Mouse (Mus musculus) large intestine, adult 2 months (tissue): ENCODE measurements at regions not wholly inside any gene's neighbourhood (a gene's known extent, or its start where the extent isn't known, plus 50 kb on each side); places are given as distances from the start of the nearest gene placed in this dataset.

Experiments used
- DNase-seq: peaks from one replicate; pipeline ENCODE4 v3.0.0-alpha.2; 2012; ENCODE audit warnings: low read depth, low spot score
- WGBS: fragments of 180-500 bp; shearing (Covaris S2); methylation state at CpG from one replicate; pipeline ENCODE4 v1.1.7; 2018; 5-methylcytosine and 5-hydroxymethylcytosine counted together

DNA sequence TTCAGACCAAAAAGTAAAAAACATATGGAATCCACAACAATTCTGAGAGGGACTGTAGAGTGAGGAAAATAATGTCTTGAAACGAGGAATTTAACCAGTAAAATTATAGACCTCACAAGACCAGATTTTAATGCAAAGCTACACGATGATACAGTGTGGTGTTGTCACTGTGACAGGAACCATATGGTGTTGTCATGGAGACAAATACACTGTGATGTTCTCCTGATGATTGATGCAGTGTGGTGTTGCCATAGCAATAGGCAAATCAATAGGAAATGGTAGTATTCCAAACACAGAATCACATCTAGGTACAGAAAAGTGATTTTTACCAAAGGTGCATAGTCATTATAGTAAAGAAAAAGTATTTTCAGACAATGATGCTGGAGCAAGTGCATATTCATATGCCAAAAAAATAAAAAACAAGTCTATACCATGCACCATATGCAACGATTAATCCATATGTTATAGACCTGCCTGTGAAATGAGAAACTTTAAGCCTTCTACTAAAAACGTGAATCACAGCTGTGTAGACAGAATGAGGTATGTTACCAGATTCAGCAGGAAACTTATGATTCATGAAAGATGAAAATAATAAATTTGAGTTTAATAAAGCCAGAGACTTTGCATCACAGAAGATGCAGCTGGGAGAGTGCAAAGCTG lies 149.6 kb downstream of the Thbs2 start:
- DNase-seq = no peak
- 61% methylated on average over 4 of the region's 4 CpGs for WGBS

DNA sequence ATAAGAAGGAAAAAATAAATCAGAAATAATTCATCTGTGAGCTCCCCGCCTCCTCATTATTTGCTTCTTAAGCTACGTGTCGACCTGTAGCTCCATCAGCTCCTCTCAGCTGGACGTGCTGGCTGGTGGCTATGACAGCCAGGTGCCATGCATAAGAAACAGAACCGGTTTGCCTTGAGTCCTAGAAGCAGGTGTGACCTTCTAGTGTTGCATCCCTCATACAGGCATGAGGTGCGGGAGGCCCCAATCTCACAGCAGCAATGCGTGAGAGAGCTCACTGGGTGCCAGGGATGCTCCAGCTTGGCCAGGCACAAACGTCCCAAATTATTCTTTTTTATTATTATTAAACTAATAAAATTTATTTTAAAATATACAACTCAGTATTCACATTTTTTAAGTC lies 153.0 kb downstream of the Thbs2 start:
- 67% methylated on average over 8 of the region's 8 CpGs for WGBS
- no peak for DNase-seq

DNA sequence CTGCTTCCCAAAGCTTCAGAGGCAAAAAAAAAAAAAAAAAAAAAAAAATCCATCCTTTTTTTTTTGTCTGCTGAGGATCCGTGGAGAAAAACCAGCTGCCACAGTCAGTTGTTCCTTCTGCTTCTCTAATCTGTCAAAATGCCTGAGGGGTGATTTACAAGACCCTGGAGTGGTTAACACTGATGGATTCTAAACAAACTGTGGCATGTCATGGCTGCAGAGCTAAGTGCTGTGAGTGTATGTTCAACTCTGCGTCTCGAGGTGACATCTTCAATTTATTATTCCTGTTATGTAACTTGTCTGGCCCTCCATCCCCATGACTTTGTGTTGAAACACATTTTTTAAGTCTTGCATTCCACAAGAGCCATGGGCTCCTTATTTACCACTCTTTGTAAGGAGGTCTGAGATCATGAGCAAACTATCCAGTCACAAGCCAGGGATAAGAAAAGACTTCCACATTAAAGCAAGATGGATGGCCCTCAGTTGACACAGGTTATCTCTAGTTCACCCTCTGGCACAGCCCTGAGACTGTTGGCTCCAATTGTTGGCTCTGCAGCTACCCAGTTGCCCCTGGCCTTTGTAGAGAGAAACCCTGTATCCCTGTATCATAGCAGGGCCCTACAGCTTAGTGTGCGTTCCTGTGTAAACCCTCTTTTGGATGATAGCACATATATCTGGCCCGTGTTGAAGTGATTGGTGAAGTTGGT lies 153.6 kb downstream of the Thbs2 start:
- DNase-seq = no peak
- 47% methylated on average over 5 of the region's 5 CpGs for WGBS

DNA sequence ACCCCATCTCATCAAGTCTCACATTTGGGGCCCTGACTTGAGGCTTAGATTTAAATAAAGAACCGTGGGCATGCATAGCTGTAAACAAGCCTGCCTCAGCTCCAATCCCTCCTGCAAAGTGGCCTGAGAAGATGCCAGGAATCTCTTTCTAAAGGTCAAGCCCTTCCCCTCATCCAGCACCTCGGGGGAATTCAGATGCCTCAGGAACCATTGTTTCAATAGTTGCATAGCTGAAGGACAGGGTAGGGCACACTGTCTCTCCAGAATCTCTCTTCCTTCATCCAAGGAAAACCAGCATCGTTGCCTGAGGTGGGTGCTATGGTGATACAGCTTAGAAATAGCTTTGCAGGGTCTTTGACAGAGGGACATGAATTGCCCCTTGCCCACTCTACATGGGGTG lies 154.4 kb downstream of the Thbs2 start:
- DNase-seq = no peak
- WGBS = 42% methylated on average over 3 of the region's 3 CpGs

- DNase-seq = no peak
- WGBS = 30% methylated on average over 3 of the region's 3 CpGs
These were observed 154.8 kb downstream of the Thbs2 start for GRCm38 (mm10) chr17:14539191-14539590.

DNA sequence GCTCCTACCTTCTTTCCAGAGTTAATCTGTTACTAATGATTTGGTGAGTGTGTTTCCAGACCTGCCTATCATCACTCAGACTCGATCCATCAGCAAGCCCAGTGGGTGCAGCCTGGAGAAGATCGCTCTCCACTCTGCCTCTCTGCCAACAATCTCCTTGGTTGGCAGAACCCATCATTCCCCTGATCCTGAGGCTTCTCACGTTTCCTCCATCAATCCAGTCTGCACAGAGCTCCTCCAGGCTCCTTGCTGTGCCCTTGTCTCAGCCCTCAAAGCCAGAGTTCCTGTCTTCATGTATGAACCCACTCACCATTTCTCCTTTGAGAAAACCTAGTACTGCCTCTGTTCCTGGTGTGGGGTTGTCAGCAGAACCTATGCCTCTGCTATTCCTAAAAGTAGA lies 155.5 kb downstream of the Thbs2 start:
- DNase-seq = no peak

DNA sequence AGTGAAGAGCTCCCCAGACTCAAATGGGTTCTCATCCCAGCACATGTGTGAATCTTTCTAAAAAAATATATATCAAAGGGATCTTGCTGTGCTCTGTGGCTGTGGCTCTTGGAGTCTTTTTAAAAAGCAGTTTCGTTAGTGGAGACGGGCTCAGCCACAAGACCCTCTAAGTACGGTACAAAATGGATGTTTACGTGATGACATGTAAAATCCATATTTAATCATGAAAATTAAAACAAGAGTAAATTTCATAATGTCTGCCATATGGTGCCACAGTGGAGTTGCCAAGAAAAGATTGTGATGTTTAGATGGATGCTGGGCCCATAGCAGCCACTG lies 161.1 kb downstream of the Thbs2 start:
- WGBS = 87% methylated on average over 4 of the region's 4 CpGs
- DNase-seq = no peak

More for the DNA sequence above, 155.5 kb downstream of the Thbs2 start:
- WGBS = 66% methylated on average over 3 of the region's 3 CpGs

DNA sequence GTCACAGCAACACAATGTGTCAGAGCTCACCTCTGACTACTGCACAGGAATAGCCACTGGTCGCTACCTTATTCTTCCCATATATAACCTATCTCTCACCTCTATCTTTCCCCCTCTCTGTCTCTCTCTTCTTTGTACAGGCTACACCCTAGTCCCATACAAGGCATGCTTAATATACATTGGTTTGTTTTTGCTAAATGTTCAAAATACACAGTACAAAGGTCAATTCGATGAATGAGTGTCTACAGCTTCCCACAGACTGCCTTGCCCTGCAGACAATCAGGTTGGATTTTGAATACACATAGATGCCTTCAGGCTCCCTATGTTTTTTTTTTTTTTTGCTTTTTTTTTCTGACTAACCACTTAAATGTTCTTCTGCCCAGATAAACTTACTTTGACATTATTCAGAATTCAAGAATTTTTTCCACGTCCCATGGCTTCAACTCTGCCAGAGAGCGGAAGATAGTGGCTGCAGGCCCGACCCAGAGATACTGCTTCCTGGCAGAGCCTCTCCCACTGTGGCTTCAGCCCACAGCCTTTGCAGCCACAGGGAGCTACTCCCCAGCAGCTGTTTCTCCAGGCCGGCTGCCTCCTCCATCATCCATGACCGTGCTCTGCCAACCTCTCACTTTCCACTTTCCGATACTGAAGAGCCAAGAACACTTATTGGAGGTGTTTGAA lies 161.6 kb downstream of the Thbs2 start:
- DNase-seq = no peak
- WGBS = 43% methylated on average over 8 of the region's 8 CpGs

DNA sequence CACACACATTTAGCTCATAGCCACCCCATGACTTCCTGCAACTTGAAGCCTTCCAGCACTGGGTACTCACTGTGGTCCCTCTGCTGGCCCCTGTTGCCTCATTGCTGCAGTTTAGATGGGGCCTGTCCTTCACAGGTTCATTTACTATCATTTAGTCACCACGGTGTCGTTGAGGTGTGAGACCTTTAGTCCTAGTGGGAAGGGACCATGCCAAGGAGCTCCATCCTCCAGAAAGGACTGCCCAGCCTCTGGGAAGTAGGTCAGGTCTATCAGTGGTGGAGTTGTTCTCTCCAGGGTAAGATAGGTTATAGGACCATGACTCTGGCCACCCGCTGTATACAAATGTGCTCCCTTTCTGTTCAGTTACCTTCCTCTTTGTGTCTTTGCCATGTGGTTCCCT lies 162.2 kb downstream of the Thbs2 start:
- no peak for DNase-seq
- WGBS = 63% methylated on average over 3 of the region's 3 CpGs

GRCm38 (mm10) chr17:14527691-14528090 lies 166.3 kb downstream of the Thbs2 start:
- 88% methylated on average over 2 of the region's 2 CpGs for WGBS

DNA sequence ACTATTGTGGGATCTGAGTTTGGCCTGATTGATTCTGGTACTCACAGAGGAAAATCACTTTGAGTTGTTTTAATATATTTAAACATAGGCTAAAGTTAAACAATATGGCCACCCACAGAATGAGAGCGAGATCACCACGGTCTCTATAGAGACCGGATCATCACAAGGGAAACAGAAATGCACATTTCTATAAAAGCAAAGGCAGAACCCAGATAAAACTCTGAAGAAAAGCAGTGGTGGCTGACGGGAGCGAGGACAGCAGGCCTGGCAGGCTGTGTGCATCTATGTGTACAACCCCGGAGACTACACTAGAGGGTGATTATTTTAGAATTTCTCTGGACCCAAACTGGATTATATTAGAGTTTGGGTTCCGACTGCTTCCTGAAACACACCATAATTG lies 168.8 kb downstream of the Thbs2 start:
- no peak for DNase-seq
- WGBS = 75% methylated on average over 7 of the region's 7 CpGs

More at GRCm38 (mm10) chr17:14527691-14528090, 166.3 kb downstream of the Thbs2 start:
- DNase-seq = no peak

DNA sequence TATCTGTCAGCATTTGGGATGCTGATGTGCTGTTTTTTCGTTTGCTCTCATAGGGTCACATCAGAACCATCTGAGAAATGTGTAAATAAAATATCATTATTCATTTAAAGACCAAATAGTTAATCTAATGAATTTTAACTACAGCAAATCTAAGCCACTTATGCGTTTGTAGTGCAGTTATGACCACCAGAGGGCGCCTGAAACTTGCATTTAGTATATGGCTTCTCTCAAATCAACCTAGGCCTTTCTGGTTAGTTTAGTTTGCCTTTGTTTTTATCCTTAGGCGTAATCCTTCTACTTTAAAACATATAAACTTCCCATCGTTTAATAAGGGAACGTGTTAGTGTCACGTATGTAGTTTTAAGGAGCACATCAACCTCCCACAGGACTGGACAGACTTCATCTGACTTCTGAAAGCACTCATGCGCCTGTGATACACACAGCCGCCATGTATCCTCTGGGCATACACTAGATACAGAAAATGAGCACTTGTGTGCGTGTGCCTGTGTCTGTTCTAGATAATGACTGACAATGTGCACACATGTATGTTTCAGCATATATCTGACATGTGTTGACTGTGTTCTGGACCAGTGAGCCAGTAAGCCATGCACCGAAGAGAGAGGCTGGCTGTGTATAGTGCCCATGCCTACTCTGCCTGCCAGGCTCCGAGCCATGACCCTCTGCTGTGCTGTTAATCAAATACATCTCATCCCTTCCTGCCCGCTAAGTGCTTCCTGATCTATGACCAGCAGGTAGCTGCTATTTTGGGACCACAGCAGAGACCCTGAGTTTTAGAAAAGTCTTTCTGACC lies 169.4 kb downstream of the Thbs2 start:
- no peak for DNase-seq
- 45% methylated on average over 13 of the region's 13 CpGs for WGBS

- no peak for DNase-seq
- WGBS = 45% methylated on average over 2 of the region's 2 CpGs
These were observed 172.0 kb downstream of the Thbs2 start for GRCm38 (mm10) chr17:14522011-14522410.

DNA sequence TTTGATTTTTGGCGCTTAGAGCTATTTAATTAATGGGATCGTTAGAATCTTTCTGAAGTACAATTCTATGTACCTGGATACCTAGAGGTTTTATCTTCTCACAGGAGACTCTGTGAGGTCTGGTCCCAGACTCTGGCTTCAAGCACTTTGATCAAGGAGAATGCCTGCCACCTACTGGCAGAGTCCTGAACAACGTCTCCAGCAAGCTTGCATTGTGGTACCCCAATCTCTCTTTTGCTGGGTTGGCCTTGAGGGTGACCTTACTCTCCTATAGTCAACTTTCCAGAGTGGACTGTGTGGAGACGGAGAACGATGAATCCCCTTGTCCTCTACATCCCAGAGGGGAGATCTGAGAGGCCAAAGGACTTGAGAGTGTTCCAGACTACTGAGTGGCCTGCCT lies 173.5 kb downstream of the Thbs2 start:
- DNase-seq = peak; percentile 33
- WGBS = 14% methylated on average over 5 of the region's 5 CpGs

DNA sequence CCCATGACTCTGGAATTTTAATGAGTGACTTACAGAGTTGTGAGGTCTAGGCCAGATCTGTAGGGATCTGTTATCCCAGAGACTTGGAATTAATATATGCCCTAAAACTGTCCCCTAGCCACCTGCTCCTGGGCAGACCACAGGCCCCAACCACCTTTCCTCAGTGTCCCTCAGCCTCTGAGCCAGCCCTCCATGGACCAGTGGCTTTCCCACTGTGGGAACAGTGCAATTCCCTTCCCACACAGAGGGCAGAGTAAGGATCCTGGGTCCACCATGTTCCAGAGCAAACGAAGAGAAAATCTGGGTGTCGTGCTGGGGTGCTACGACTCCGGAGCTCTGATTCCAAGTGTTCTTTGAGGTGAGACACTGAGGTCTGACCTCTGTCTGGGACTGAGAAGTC lies 174.7 kb downstream of the Thbs2 start:
- no peak for DNase-seq
- WGBS = 87% methylated on average over 4 of the region's 4 CpGs

DNA sequence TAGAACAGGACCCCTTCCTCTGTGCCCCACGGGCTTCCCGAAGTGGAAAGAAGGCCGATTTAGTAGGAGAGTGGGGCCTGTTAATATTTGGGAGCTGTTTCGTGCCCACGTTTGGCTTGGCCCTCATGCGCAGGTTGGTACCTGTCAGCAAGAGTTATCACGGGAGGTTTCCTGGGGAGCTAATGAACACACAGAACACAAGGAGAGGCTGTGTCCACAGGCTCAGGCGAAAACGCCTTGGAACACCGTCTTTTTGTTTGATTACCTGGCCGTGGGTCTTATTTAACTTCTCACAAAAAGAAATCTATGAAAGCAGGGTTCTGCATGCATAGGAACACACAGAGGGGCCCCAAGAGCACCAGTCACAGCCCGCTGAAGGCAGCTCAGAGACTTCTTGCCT lies 175.8 kb downstream of the Thbs2 start:
- 88% methylated on average over 12 of the region's 12 CpGs for WGBS
- DNase-seq = no peak

GRCm38 (mm10) chr17:14517368-14517767 lies 176.7 kb downstream of the Thbs2 start:
- DNase-seq = no peak
- 84% methylated on average over 5 of the region's 5 CpGs for WGBS

- peak; percentile 19 for DNase-seq
- WGBS = 18% methylated on average over 8 of the region's 8 CpGs
These were observed 177.9 kb downstream of the Thbs2 start for GRCm38 (mm10) chr17:14516097-14516496.

GRCm38 (mm10) chr17:14513454-14513853 lies 180.6 kb downstream of the Thbs2 start:
- DNase-seq = no peak
- 69% methylated on average over 4 of the region's 4 CpGs for WGBS

DNA sequence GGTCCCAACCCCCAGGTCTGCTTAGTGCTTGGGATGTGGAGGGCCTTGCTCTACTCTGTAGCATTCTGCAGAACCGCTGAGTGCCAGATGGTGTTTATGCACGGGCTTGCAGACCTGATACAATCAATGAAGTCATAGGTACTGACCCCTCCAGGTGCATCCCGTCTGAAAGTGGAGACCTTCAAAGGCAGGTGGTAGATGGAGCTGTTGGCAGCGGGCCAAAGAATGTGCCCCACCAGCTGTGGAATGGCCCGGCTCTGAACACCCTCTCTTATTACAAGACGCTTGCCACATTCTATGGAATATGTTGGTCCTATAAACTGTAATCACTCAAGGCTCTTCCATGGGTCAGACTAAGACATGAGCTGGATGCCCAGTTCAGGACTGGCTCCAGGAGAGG lies 183.5 kb downstream of the Thbs2 start:
- 23% methylated on average over 6 of the region's 6 CpGs for WGBS
- no peak for DNase-seq
